Mouse (Mus musculus): ENCODE data around the gene Pyroxd1. TPM values are rescaled to one million over a fixed set of nuclear protein-coding genes. Genes with fewer than 3 reads are reported as not detected.

Gene Pyroxd1
- total RNA-seq, 1 experiment from 2014 or later = 30.7 TPM

- ATAC-seq (replicated peaks; ENCODE audit: insufficient number of reproducible peaks, low FRiP score, low TSS enrichment, poor library complexity, severe bottlenecking) = no peak
Measured at GRCm38 (mm10) chr6:142366473-142367018, 21.1 kb downstream of the Pyroxd1 start.

GRCm38 (mm10) chr6:142367565-142367964, 22.1 kb downstream of the Pyroxd1 start:
- no peak for ATAC-seq (replicated peaks; ENCODE audit: insufficient number of reproducible peaks, low FRiP score, low TSS enrichment, poor library complexity, severe bottlenecking)

- no peak for ATAC-seq (replicated peaks; ENCODE audit: insufficient number of reproducible peaks, low FRiP score, low TSS enrichment, poor library complexity, severe bottlenecking)
Measured at GRCm38 (mm10) chr6:142369568-142369967, 24.1 kb downstream of the Pyroxd1 start.

- ATAC-seq (replicated peaks; ENCODE audit: insufficient number of reproducible peaks, low FRiP score, low TSS enrichment, poor library complexity, severe bottlenecking) = no peak
Measured at GRCm38 (mm10) chr6:142377081-142377480, 31.6 kb downstream of the Pyroxd1 start.

- ATAC-seq (replicated peaks; ENCODE audit: insufficient number of reproducible peaks, low FRiP score, low TSS enrichment, poor library complexity, severe bottlenecking) = no peak
Measured at GRCm38 (mm10) chr6:142378576-142379330, 33.3 kb downstream of the Pyroxd1 start.

GRCm38 (mm10) chr6:142379961-142380360, 34.5 kb downstream of the Pyroxd1 start:
- no peak for ATAC-seq (replicated peaks; ENCODE audit: insufficient number of reproducible peaks, low FRiP score, low TSS enrichment, poor library complexity, severe bottlenecking)

- no peak for ATAC-seq (replicated peaks; ENCODE audit: insufficient number of reproducible peaks, low FRiP score, low TSS enrichment, poor library complexity, severe bottlenecking)
Measured at GRCm38 (mm10) chr6:142381615-142382014, 36.2 kb downstream of the Pyroxd1 start.

GRCm38 (mm10) chr6:142384521-142384920, 39.1 kb downstream of the Pyroxd1 start:
- ATAC-seq (replicated peaks; ENCODE audit: insufficient number of reproducible peaks, low FRiP score, low TSS enrichment, poor library complexity, severe bottlenecking) = no peak

- ATAC-seq (replicated peaks; ENCODE audit: insufficient number of reproducible peaks, low FRiP score, low TSS enrichment, poor library complexity, severe bottlenecking) = no peak
Measured at GRCm38 (mm10) chr6:142386285-142387010, 41.0 kb downstream of the Pyroxd1 start.

GRCm38 (mm10) chr6:142387011-142387754, 41.7 kb downstream of the Pyroxd1 start, which contains the start of the genes Recql and Golt1b:
TSS of gene Recql (minus strand) at chr6:142387087.
TSS of gene Golt1b (plus strand) at chr6:142387221.
- peak; percentile 98 for ATAC-seq (replicated peaks; ENCODE audit: insufficient number of reproducible peaks, low FRiP score, low TSS enrichment, poor library complexity, severe bottlenecking)

- ATAC-seq (replicated peaks; ENCODE audit: insufficient number of reproducible peaks, low FRiP score, low TSS enrichment, poor library complexity, severe bottlenecking) = no peak
Measured at GRCm38 (mm10) chr6:142387755-142388271, 42.4 kb downstream of the Pyroxd1 start.

- ATAC-seq (replicated peaks; ENCODE audit: insufficient number of reproducible peaks, low FRiP score, low TSS enrichment, poor library complexity, severe bottlenecking) = no peak
Measured at GRCm38 (mm10) chr6:142389101-142389500, 43.6 kb downstream of the Pyroxd1 start.

GRCm38 (mm10) chr6:142392312-142392711, 46.9 kb downstream of the Pyroxd1 start:
- no peak for ATAC-seq (replicated peaks; ENCODE audit: insufficient number of reproducible peaks, low FRiP score, low TSS enrichment, poor library complexity, severe bottlenecking)

GRCm38 (mm10) chr6:142394669-142395068, 49.2 kb downstream of the Pyroxd1 start:
- no peak for ATAC-seq (replicated peaks; ENCODE audit: insufficient number of reproducible peaks, low FRiP score, low TSS enrichment, poor library complexity, severe bottlenecking)

- no peak for ATAC-seq (replicated peaks; ENCODE audit: insufficient number of reproducible peaks, low FRiP score, low TSS enrichment, poor library complexity, severe bottlenecking)
Measured at GRCm38 (mm10) chr6:142395756-142396155, 50.3 kb downstream of the Pyroxd1 start.

- no peak for ATAC-seq (replicated peaks; ENCODE audit: insufficient number of reproducible peaks, low FRiP score, low TSS enrichment, poor library complexity, severe bottlenecking)
Measured at GRCm38 (mm10) chr6:142411140-142411539, 65.7 kb downstream of the Pyroxd1 start.
